ENCODE assay signal across 27 mouse cellular contexts in genomic region chr2:77900741-77901140, GRCm38 (mm10).
"Had no signal": no experiment of that assay in that cellular context is flagged by ENCODE, and none has a peak within 500 bp of the region (broad histone marks: within the 10 kb centered on the region; RNA-seq: fewer than 3 reads in every experiment).

No protein-coding gene starts in this region.

- H3K4me2 ChIP-seq: embryonic facial prominence, embryonic 12.5 days; embryonic facial prominence, embryonic 13.5 days; embryonic facial prominence, embryonic 15.5 days; forebrain, embryonic 12.5 days; forebrain, embryonic 13.5 days; forebrain, embryonic 15.5 days had no signal

- ATAC-seq: forebrain, embryonic 13.5 days; forebrain, embryonic 14.5 days; forebrain, embryonic 15.5 days; forebrain, embryonic 16.5 days; forebrain, postnatal 0 days had no signal

- H3K9ac ChIP-seq: embryonic facial prominence, embryonic 12.5 days; embryonic facial prominence, embryonic 13.5 days; embryonic facial prominence, embryonic 15.5 days; forebrain, embryonic 12.5 days; forebrain, embryonic 13.5 days; forebrain, embryonic 15.5 days; forebrain, postnatal 0 days had no signal

- H3K9me3 ChIP-seq: embryonic facial prominence, embryonic 10.5 days; embryonic facial prominence, embryonic 12.5 days; embryonic facial prominence, embryonic 13.5 days; embryonic facial prominence, embryonic 15.5 days; forebrain, embryonic 10.5 days; forebrain, embryonic 12.5 days; forebrain, embryonic 13.5 days; forebrain, embryonic 15.5 days had no signal

- H3K27ac ChIP-seq: embryonic facial prominence, embryonic 10.5 days; embryonic facial prominence, embryonic 12.5 days; embryonic facial prominence, embryonic 13.5 days; embryonic facial prominence, embryonic 15.5 days; forebrain, embryonic 10.5 days; forebrain, embryonic 12.5 days; forebrain, embryonic 13.5 days; forebrain, embryonic 15.5 days; gastrocnemius, adult 2 months; heart, adult 2 months had no signal

- DNase-seq: cerebellum, adult 9-10 months; cerebellum, adult 9-11 months; cerebellum, postnatal 10 days; cerebellum, postnatal 14 days; cerebellum, postnatal 25 days; cerebellum, postnatal 36 days; embryo, embryonic 11 days; forebrain, postnatal 0 days; gastrocnemius, adult 2 months; gastrocnemius, postnatal 10 days; gastrocnemius, postnatal 14 days; gastrocnemius, postnatal 25 days; gastrocnemius, postnatal 36 days; heart, adult 11 months; heart, adult 18-20 months; heart, adult 2 months had no signal

- H3K4me3 ChIP-seq: embryonic facial prominence, embryonic 10.5 days; embryonic facial prominence, embryonic 12.5 days; embryonic facial prominence, embryonic 13.5 days; embryonic facial prominence, embryonic 15.5 days; erythroblast, embryonic 14.5 days; forebrain, embryonic 10.5 days; forebrain, embryonic 12.5 days; forebrain, embryonic 13.5 days; forebrain, embryonic 15.5 days; gastrocnemius, adult 2 months; heart, adult 2 months had no signal

- H3K27me3 ChIP-seq: embryonic facial prominence, embryonic 12.5 days; embryonic facial prominence, embryonic 13.5 days; embryonic facial prominence, embryonic 15.5 days; forebrain, embryonic 12.5 days; forebrain, embryonic 13.5 days; forebrain, embryonic 15.5 days had no signal

- H3K4me1 ChIP-seq: embryonic facial prominence, embryonic 10.5 days; embryonic facial prominence, embryonic 12.5 days; embryonic facial prominence, embryonic 13.5 days; embryonic facial prominence, embryonic 15.5 days; forebrain, embryonic 10.5 days; forebrain, embryonic 12.5 days; forebrain, embryonic 13.5 days; forebrain, embryonic 15.5 days had no signal
